Mouse (Mus musculus) megakaryocyte progenitor cell, adult 5-6 weeks (primary cell): ENCODE measurements at regions not wholly inside any gene's neighbourhood (a gene's known extent, or its start where the extent isn't known, plus 50 kb on each side); places are given as distances from the start of the nearest gene placed in this dataset.

Experiments used
- ATAC-seq: replicated peaks from 2 replicates; pipeline ENCODE4 v1.8.0; 2016; ENCODE audit warnings: mild to moderate bottlenecking, moderate TSS enrichment, inconsistent platforms; ENCODE audit not compliant: poor library complexity

DNA sequence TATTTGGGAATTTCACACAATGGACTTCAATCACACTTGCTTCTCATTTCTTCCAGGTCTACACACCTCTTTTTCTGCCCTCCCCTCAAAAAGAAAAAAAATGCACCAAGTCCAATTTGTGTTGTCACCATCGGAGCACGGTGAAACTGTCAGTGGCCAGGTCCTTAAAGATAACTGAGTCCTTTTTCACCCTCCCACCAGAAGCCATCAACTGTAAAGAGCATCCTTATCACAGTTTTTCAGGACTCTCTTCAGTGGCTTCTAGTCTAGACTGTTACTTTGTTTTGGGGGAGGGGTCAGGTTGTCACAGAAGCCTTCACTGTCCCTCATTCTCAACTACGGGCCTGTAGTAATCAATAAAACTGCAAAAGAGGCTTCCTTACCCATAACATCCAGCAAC is 91.5 kb upstream of the Zdhhc15 start:
- ATAC-seq, result peak; percentile 66

DNA sequence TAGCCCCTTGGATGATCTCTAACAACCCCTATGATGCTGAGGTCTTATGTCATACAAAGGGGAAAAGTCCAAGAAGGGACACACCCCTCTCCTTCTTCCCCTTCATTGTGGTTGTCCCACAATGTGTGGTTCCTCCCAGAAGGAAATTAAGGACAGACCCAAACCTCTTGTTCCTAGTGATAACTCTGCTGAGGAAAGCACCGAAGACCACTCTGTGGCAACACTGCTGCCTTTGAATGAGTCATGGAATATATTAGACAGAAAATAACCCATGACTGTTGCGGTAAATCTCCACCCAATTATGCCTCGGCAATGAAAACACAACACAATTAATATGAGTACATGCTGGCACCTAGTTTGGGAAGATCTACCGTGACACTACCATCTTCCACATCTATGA is 89.4 kb upstream of the Zdhhc15 start:
- peak; percentile 55 for ATAC-seq

DNA sequence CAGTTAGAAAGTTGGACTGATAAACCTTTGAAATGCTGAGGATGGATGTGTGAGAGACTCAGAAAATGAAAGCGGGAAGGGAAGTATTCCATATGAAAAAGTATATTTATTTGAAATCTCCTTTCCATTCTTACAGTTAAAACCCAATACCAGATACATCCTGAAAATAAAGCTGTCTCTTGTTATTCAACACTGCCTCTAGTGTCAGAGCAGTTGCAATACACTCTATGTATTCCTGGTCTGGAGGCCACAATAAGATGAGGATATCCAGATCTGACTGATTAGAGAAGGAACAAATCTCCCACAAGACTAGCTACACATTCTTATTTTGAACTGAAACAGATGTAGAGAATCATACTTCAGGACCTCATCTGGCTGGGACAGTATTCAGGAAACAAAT is 78.5 kb upstream of the Zdhhc15 start:
- ATAC-seq, result no peak
